ENCODE assay signal across 8 mouse cellular contexts in the genomic region with DNA sequence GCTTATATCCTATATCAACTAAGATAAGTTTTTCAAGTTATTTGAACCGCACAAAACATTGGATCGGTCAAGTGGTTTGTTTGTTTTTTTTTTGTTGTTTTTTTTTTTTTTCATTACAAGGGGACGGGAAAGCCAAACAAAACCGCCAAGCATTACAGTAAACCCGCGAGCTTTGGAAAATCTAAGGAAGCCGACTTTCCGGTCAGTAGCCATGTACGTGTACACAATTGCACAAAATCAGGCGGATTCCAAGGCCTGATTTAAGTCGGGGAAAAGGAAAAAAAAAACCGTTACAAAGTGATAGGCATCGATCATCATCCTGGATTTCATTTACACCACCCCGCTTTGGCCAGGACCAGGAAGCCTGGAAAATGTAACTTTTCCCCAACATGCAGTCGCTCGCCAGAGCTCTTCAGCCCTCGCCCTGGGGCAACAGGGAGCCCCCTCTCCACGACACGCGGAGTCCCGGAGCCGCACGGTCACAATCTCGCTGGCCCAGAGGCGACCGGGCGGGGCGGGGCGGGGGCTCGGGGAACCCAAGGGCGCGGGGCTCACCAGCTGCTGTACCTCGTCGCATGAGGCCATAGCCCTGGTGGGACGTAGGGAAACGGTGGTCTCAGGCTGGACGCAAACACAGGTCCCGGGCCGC. TPM values are rescaled to one million over a fixed set of nuclear protein-coding genes. Genes with fewer than 3 reads are reported as not detected.
DNase-seq lines count a peak whose midpoint lies in the region; ATAC-seq and TF ChIP-seq lines count a peak whose summit lies in the region.

No protein-coding gene starts in this region.

- TF ChIP-seq CTCF in E14TG2a.4 (conservative IDR thresholded peaks at IDR 0.05; ENCODE audit: low read length) = no peak
- no peak for TF ChIP-seq CTCF in embryonic fibroblast, embryonic 13.5 days (IDR thresholded peaks at IDR 0.05; ENCODE audit: borderline replicate concordance, insufficient read depth, low read length)

- H3K27me3 ChIP-seq in heart, embryonic 10.5 days (ENCODE audit: insufficient read depth, poor library complexity, severe bottlenecking) = no peaks in the 10 kb centered on the region
- H3K27me3 ChIP-seq in E14TG2a.4 (ENCODE audit: insufficient read depth, low read length) = peaks cover 21% of the 10 kb centered on the region
- no peaks in the 10 kb centered on the region for H3K27me3 ChIP-seq in limb, embryonic 15.5 days
- no peaks in the 10 kb centered on the region for H3K27me3 ChIP-seq in stomach, embryonic 14.5 days (ENCODE audit: control insufficient read depth, insufficient read depth, low read length)

- peak overlapping the region; percentile 92 for H3K4me2 ChIP-seq in limb, embryonic 15.5 days
- peak overlapping the region; percentile 57 for H3K4me2 ChIP-seq in stomach, embryonic 14.5 days (replicated peaks; ENCODE audit: low read depth, low read length)

- H3K4me3 ChIP-seq in heart, embryonic 10.5 days = peak overlapping the region; percentile 84
- H3K4me3 ChIP-seq in E14TG2a.4 (replicated peaks; ENCODE audit: low read length) = peak overlapping the region; percentile 91
- peak overlapping the region; percentile 73 for H3K4me3 ChIP-seq in embryonic fibroblast, embryonic 13.5 days (ENCODE audit: insufficient read depth, low read length)
- peak overlapping the region; percentile 81 for H3K4me3 ChIP-seq in limb, embryonic 15.5 days
- peak overlapping the region; percentile 85 for H3K4me3 ChIP-seq in stomach, embryonic 14.5 days (ENCODE audit: low read depth, low read length)

- H3K9ac ChIP-seq in limb, embryonic 15.5 days = peak overlapping the region; percentile 82
- peak overlapping the region; percentile 77 for H3K9ac ChIP-seq in stomach, embryonic 14.5 days (replicated peaks; ENCODE audit: low read depth, low read length)

- DNase-seq in heart, embryonic 10.5 days (ENCODE audit: low spot score) = no peak
- DNase-seq in heart, adult 18-20 months = no peak
- no peak for DNase-seq in frontal cortex, postnatal 10 days (ENCODE audit: low spot score in 2 of 2)
- no peak for DNase-seq in left cerebral cortex, adult 11 months (ENCODE audit: low spot score)

- ATAC-seq in limb, embryonic 15.5 days (ENCODE audit: insufficient number of reproducible peaks, low FRiP score, low TSS enrichment, low read depth) = no peak; the same call in 1 of the 2 replicates
- no peak for ATAC-seq in stomach, embryonic 14.5 days (ENCODE audit: insufficient number of reproducible peaks, insufficient read depth, low FRiP score, low read depth)

- peak; percentile 51; the same call in 1 of the 2 replicates for TF ChIP-seq POLR2A in embryonic fibroblast, embryonic 13.5 days (IDR thresholded peaks at IDR 0.05; ENCODE audit: low read depth, low read length)

- peaks cover 19% of the 10 kb centered on the region for H3K4me1 ChIP-seq in heart, embryonic 10.5 days
- H3K4me1 ChIP-seq in E14TG2a.4 (replicated peaks; ENCODE audit: low read depth, low read length) = peaks cover 17% of the 10 kb centered on the region
- H3K4me1 ChIP-seq in embryonic fibroblast, embryonic 13.5 days (ENCODE audit: control insufficient read depth, insufficient read depth, low read length) = no peaks in the 10 kb centered on the region
- H3K4me1 ChIP-seq in limb, embryonic 15.5 days = peaks cover 16% of the 10 kb centered on the region
- peaks cover 4% of the 10 kb centered on the region; the same call in 1 of the 2 replicates for H3K4me1 ChIP-seq in stomach, embryonic 14.5 days (ENCODE audit: control insufficient read depth, insufficient read depth, low read length)

- 2% methylated on average over 39 of the region's 39 CpGs for WGBS in heart, embryonic 10.5 days
- 1% methylated on average over 39 of the region's 39 CpGs for WGBS in limb, embryonic 15.5 days
- under 1% methylated on average over 39 of the region's 39 CpGs for WGBS in stomach, embryonic 14.5 days

- H3K9me3 ChIP-seq in heart, embryonic 10.5 days = no peaks in the 10 kb centered on the region
- no peaks in the 10 kb centered on the region for H3K9me3 ChIP-seq in E14TG2a.4 (ENCODE audit: low read length)
- no peaks in the 10 kb centered on the region for H3K9me3 ChIP-seq in limb, embryonic 15.5 days
- H3K9me3 ChIP-seq in stomach, embryonic 14.5 days (ENCODE audit: control insufficient read depth, low read depth, low read length) = no peaks in the 10 kb centered on the region

- H3K36me3 ChIP-seq in heart, embryonic 10.5 days = no peaks in the 10 kb centered on the region
- peaks cover 9% of the 10 kb centered on the region for H3K36me3 ChIP-seq in E14TG2a.4 (ENCODE audit: insufficient read depth, low read length)
- H3K36me3 ChIP-seq in limb, embryonic 15.5 days = no peaks in the 10 kb centered on the region
- no peaks in the 10 kb centered on the region for H3K36me3 ChIP-seq in stomach, embryonic 14.5 days (ENCODE audit: control insufficient read depth, insufficient read depth, low read length)

- peak overlapping the region; percentile 98 for H3K27ac ChIP-seq in heart, embryonic 10.5 days
- H3K27ac ChIP-seq in embryonic fibroblast, embryonic 13.5 days (ENCODE audit: insufficient read depth, low read length) = no peak overlapping the region
- H3K27ac ChIP-seq in limb, embryonic 15.5 days = peak overlapping the region; percentile 95
- H3K27ac ChIP-seq in stomach, embryonic 14.5 days (ENCODE audit: low read length) = peak overlapping the region; percentile 91

RNA-seq across cellular contexts. Expression of gene Sept10, which starts 0.7 kb away (rescaled TPM):
- 35.6 and 37.9 TPM in 2 replicates for polyA plus RNA-seq in heart, embryonic 10.5 days (2016; fragmentation: Nextera tagmentation; extraction: Ambion mirVana)
- 10 to 100 TPM; 15.0 to 16.6 TPM for total RNA-seq in heart, adult 18-20 months (2021)
- polyA plus RNA-seq in embryonic fibroblast, embryonic 13.5 days (2011; ENCODE audit: insufficient read length, low read depth, missing spikeins) = 30.1 and 31.4 TPM in 2 replicates
- 42.0 and 44.0 TPM in 2 replicates for polyA plus RNA-seq in limb, embryonic 15.5 days (2015; fragmentation: Nextera tagmentation; extraction: Ambion mirVana)
- polyA plus RNA-seq in stomach, embryonic 14.5 days (2014; fragmentation: Nextera tagmentation; extraction: Ambion mirVana) = 47.5 and 49.7 TPM in 2 replicates

RNA-seq across cellular contexts. Expression of gene Sowahc, which starts 0.8 kb away (rescaled TPM):
- 4.7 and 6.3 TPM in 2 replicates for polyA plus RNA-seq in heart, embryonic 10.5 days (2016; fragmentation: Nextera tagmentation; extraction: Ambion mirVana)
- total RNA-seq in heart, adult 18-20 months (2021) = 1 to 10 TPM; 1.3 to 2.7 TPM
- 4.4 and 5.8 TPM in 2 replicates for polyA plus RNA-seq in embryonic fibroblast, embryonic 13.5 days (2011; ENCODE audit: insufficient read length, low read depth, missing spikeins)
- polyA plus RNA-seq in limb, embryonic 15.5 days (2015; fragmentation: Nextera tagmentation; extraction: Ambion mirVana) = 21.6 and 22.6 TPM in 2 replicates
- 11.7 and 13.5 TPM in 2 replicates for polyA plus RNA-seq in stomach, embryonic 14.5 days (2014; fragmentation: Nextera tagmentation; extraction: Ambion mirVana)
